Mouse (Mus musculus) activated CD4-positive, CD25-positive, alpha-beta regulatory T cell, adult 9 weeks (primary cell): ENCODE data around the gene Eogt. TPM values are rescaled to one million over a fixed set of nuclear protein-coding genes. Genes with fewer than 3 reads are reported as not detected.

ENCODE experiments used
- polyA plus RNA-seq: library from polyadenylated mRNA; unstranded; fragments of 100-300 nt; shearing (Covaris generic); gene quantifications from one replicate; pipeline ENCODE4 v1.2.1, GENCODE M21; 2017

The Eogt gene
- polyA plus RNA-seq: 19.1 TPM

DNA sequence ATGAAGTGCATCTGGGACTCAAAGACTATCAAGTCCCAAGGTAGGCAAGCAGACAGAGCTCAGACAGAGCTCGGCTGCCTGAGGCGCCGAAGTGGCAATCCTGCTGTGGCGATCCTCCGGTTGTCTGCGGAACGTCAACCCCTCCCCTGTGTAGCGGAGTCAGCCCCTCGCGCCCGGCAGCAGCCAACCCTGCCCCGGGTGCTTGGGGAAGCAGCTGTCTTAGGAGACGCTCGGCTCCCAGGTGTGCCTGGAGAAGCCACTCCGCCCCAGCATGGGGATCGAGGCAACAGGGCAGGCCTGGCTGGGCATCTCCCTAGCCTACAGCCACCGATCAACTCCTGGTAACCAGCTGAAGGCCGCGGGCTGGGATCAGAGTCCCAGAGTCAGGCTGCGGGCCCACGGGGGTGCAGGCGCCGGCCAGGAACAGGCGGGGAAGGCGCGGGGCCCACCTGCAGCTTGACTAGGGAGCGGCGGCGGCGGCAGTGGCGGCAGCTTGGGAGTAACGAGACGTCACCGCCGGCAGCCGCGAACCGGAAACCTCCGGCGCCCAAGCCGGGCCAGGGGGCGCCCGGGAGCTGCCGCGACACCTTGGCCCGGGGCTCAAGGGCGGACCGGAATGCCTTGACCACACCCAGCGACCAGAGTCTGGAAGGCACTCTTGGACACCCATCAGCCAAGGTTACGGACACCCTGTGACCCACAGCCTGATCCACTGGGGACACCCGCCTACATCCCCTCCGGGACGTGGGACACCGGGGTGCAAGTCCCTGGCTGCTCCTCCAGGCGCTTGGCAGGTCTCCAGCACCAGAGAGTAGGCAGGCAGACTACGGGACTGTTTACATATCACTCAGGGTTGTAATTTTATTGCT is at the start of gene Eogt:
TSS of gene Eogt (minus strand) at position 800 of the 869 bp plus-strand sequence.

DNA sequence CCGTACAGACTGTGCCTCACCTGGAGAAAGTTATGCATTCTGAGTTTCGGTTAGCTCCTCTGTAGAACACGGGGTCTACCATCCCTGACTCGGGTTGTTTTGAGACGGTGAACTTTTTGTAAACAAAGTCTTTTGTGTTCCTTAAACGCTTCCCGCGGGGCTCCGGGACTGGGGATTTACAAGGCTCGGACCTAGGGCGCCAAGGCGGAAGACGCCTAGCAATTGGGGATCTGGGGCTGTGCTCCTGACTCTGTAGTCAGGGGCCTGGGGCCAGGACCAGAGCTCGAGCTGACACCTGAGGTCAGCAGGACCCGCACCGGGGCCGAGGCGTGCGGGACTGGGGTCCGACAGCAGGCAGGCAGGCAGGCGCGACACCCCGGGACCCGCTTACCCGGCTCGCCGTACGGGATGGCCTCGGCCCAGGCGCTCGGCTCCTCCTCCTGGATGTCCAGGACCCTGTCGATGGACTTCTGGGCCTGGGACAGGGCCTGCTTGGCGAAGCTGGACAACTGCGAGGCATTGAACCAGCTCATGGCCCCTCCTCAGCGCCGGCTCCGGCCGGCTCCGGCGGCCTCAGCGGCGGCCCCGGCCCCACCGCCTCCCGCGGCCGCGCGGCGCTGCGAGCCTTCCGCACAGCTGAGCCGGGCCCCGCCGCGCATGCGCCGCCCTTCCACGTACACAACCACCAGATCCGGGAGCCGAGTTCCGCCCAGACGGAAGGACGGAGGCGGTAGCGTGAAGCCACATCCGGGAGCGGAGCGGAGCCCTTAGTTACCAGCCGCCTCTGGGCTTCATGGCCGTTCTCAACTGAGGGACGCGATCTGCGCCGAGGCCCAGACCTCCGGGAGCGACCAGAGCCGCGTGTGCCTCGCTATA is 29.7 kb upstream of the Eogt start, which contains the start of gene Tmf1:
TSS of gene Tmf1 (minus strand) at position 632 of the 876 bp plus-strand sequence.

DNA sequence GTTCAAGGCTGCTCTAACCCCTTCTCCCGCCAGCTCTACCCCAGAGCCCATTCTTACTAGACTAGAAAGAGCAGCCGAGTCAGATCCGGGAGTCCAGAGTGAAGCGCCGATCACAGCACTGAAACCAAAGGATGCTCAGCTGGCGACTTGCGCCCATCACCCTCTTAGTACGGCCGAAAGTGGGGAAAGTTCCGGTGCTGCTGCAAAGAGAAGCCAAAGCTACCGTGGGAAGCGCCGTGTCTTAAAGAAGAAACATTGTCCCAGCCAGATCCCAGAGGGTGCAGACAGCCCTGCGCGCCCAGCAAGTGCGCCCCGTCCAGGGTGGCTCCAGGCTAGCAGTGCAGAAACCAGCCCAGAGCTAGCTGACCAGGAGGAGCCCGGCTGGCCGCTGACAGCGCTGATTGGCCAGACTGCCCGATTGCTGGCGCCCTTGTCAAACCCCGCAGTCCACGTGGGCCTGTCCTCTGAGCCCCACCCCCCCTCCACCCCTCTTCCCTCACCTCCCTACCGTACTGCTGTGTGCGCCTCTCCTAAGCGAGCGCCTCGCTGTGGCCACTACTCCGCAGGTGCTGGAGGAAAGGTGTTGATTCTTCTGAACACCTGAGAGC is 88.8 kb downstream of the Eogt start, which contains the start of gene Fam19a4:
TSS of gene Fam19a4 (minus strand) at position 340 of the 608 bp plus-strand sequence.

Other genes starting within 250 kb of the Eogt start
- gene Fam19a4, start 88.8 kb downstream of the Eogt start, polyA plus RNA-seq: not detected
- 8.1 TPM for gene Tmf1, start 29.9 kb upstream of the Eogt start, polyA plus RNA-seq
- gene Uba3, start 56.5 kb upstream of the Eogt start, polyA plus RNA-seq: 46.0 TPM
- 231 TPM for gene Arl6ip5, start 61.5 kb upstream of the Eogt start, polyA plus RNA-seq
- not detected for gene Lmod3, start 103.6 kb upstream of the Eogt start, polyA plus RNA-seq